Mouse (Mus musculus) MEL (cell line): Measurements from ENCODE around the gene Mef2d. TPM values are rescaled to one million over a fixed set of nuclear protein-coding genes. Genes with fewer than 3 reads are reported as not detected.

ENCODE experiments used
- DNase-seq: peaks from one replicate; pipeline ENCODE4 v3.0.0; 2011; ENCODE audit warnings: low read depth, low spot score
- H3K27ac ChIP-seq: 2 replicates; pipeline ENCODE4 v1.5.1; 2012; ENCODE audit warnings: low read depth, mild to moderate bottlenecking, control low read depth, low read length, moderate library complexity; ENCODE audit not compliant: control insufficient read depth
- H3K27me3 ChIP-seq, 2 experiments: fragments of 150-350 bp in 1 of 2; sonication (generic) in 1 of 2; 2 replicates each; pipeline ENCODE4 v1.6.1; 2012; ENCODE audit warnings: low read length in 2 of 2, mild to moderate bottlenecking in 2 of 2, improper control_type of control experiment in 1 of 2, moderate library complexity in 1 of 2; ENCODE audit not compliant: insufficient read depth in 2 of 2, control insufficient read depth in 1 of 2
- H3K36me3 ChIP-seq, 2 experiments: 2 replicates each; pipeline ENCODE4 v1.6.1; 2012 to 2014; ENCODE audit warnings: low read length in 2 of 2, improper control_type of control experiment in 1 of 2, inconsistent platforms in 1 of 2, mild to moderate bottlenecking in 1 of 2; ENCODE audit not compliant: insufficient read depth in 2 of 2, control insufficient read depth in 1 of 2
- H3K4me1 ChIP-seq, 2 experiments: fragments of 150-350 bp in 1 of 2; sonication (generic) in 1 of 2; 2 replicates each; pipeline ENCODE4 v1.6.1; 2012; ENCODE audit warnings: low read length in 2 of 2, improper control_type of control experiment in 1 of 2, mild to moderate bottlenecking in 1 of 2; ENCODE audit not compliant: insufficient read depth in 2 of 2, control insufficient read depth in 1 of 2
- H3K4me3 ChIP-seq, 2 experiments: fragments of 150-350 bp in 1 of 2; sonication (generic) in 1 of 2; 2 replicates each; pipeline ENCODE4 v1.5.1; 2012; ENCODE audit warnings: low read depth in 2 of 2, low read length in 2 of 2, mild to moderate bottlenecking in 2 of 2, moderate library complexity in 2 of 2, control low read depth in 1 of 2, improper control_type of control experiment in 1 of 2; ENCODE audit not compliant: control insufficient read depth in 1 of 2, insufficient read depth in 1 of 2
- H3K79me2 ChIP-seq: 2 replicates; pipeline ENCODE4 v1.6.1; 2012; ENCODE audit warnings: mild to moderate bottlenecking, low read length, moderate library complexity; ENCODE audit not compliant: control insufficient read depth, poor library complexity, insufficient read depth
- H3K9ac ChIP-seq: 2 replicates; pipeline ENCODE4 v1.6.1; 2012; ENCODE audit warnings: low read depth, mild to moderate bottlenecking, control low read depth, low read length, moderate library complexity; ENCODE audit not compliant: control insufficient read depth, poor library complexity, severe bottlenecking
- H3K9me3 ChIP-seq: fragments of 150-350 bp; sonication (generic); replicated peaks from 2 replicates; pipeline ENCODE4 v1.6.1; 2012; ENCODE audit warnings: mild to moderate bottlenecking, low read length, improper control_type of control experiment, moderate library complexity; ENCODE audit not compliant: insufficient read depth
- BHLHE40 ChIP-seq: IDR thresholded peaks from 2 replicates; pipeline ENCODE4 v1.6.1; 2012; ENCODE audit warnings: low read depth, mild to moderate bottlenecking, inconsistent platforms, low read length, improper control_type of control experiment, borderline replicate concordance
- CHD1 ChIP-seq: IDR thresholded peaks from 2 replicates; pipeline ENCODE4 v1.6.1; 2012; ENCODE audit warnings: low read depth, mild to moderate bottlenecking, inconsistent platforms, low read length, improper control_type of control experiment
- CTCF ChIP-seq, 3 experiments: IDR thresholded peaks in 2 of 3; conservative IDR thresholded peaks in 1 of 3; 2 replicates each; pipeline ENCODE4 v1.5.1; 2011 to 2012; ENCODE audit warnings: low read length in 3 of 3, low read depth in 2 of 3, mild to moderate bottlenecking in 2 of 3, improper control_type of control experiment in 1 of 3, inconsistent platforms in 1 of 3, mixed read lengths in 1 of 3, moderate library complexity in 1 of 3; ENCODE audit not compliant: control insufficient read depth in 1 of 3, insufficient read depth in 1 of 3, poor library complexity in 1 of 3, severe bottlenecking in 1 of 3
- E2F4 ChIP-seq: IDR thresholded peaks from 2 replicates; pipeline ENCODE4 v1.6.1; 2011; ENCODE audit warnings: low read depth, low read length, improper control_type of control experiment, borderline replicate concordance
- ELF1 ChIP-seq: IDR thresholded peaks from 2 replicates; pipeline ENCODE4 v1.6.1; 2014; ENCODE audit warnings: low read depth, mild to moderate bottlenecking, inconsistent platforms, low read length, improper control_type of control experiment, moderate library complexity
- HCFC1 ChIP-seq: IDR thresholded peaks from 2 replicates; pipeline ENCODE4 v1.6.1; 2012; ENCODE audit warnings: low read depth, mild to moderate bottlenecking, inconsistent platforms, low read length, improper control_type of control experiment, moderate library complexity
- JUND ChIP-seq: IDR thresholded peaks from 2 replicates; pipeline ENCODE4 v1.6.1; 2011; ENCODE audit warnings: low read depth, mild to moderate bottlenecking, improper control_type of control experiment, low read length
- KAT2A ChIP-seq: conservative IDR thresholded peaks from 2 replicates; pipeline ENCODE4 v1.6.1; 2012; ENCODE audit warnings: low read depth, low read length, improper control_type of control experiment, inconsistent platforms
- MAZ ChIP-seq: IDR thresholded peaks from 2 replicates; pipeline ENCODE4 v1.6.1; 2012; ENCODE audit warnings: low read depth, mild to moderate bottlenecking, inconsistent platforms, low read length, improper control_type of control experiment
- MXI1 ChIP-seq: IDR thresholded peaks from 2 replicates; pipeline ENCODE4 v1.6.1; 2011; ENCODE audit warnings: mild to moderate bottlenecking, low read depth, low read length, improper control_type of control experiment
- NRF1 ChIP-seq: IDR thresholded peaks from 2 replicates; pipeline ENCODE4 v1.6.1; 2014; ENCODE audit warnings: low read depth, mild to moderate bottlenecking, inconsistent platforms, low read length, improper control_type of control experiment, moderate library complexity; ENCODE audit not compliant: poor library complexity, insufficient read depth, severe bottlenecking
- POLR2A ChIP-seq, 2 experiments: IDR thresholded peaks; 2 replicates each; pipeline ENCODE4 v1.6.1; 2011 to 2012; ENCODE audit warnings: low read length in 2 of 2, mild to moderate bottlenecking in 2 of 2, control low read depth in 1 of 2, improper control_type of control experiment in 1 of 2, low read depth in 1 of 2, moderate library complexity in 1 of 2; ENCODE audit not compliant: control insufficient read depth in 1 of 2, insufficient read depth in 1 of 2, poor library complexity in 1 of 2
- POLR2AphosphoS5 ChIP-seq: IDR thresholded peaks from 2 replicates; pipeline ENCODE4 v1.6.1; 2012; ENCODE audit warnings: low read depth, borderline replicate concordance, mild to moderate bottlenecking, inconsistent platforms, low read length, moderate library complexity, mixed read lengths
- RAD21 ChIP-seq: IDR thresholded peaks from 2 replicates; pipeline ENCODE4 v1.6.1; 2011; ENCODE audit warnings: mild to moderate bottlenecking, low read depth, low read length, improper control_type of control experiment
- SMC3 ChIP-seq: IDR thresholded peaks from 2 replicates; pipeline ENCODE4 v1.6.1; 2011; ENCODE audit warnings: low read depth, low read length, improper control_type of control experiment
- UBTF ChIP-seq: IDR thresholded peaks from 2 replicates; pipeline ENCODE4 v1.6.1; 2012; ENCODE audit warnings: low read depth, mild to moderate bottlenecking, inconsistent platforms, low read length, improper control_type of control experiment, moderate library complexity, borderline replicate concordance; ENCODE audit not compliant: insufficient read depth
- USF1 ChIP-seq: IDR thresholded peaks from 2 replicates; pipeline ENCODE4 v1.6.1; 2014; ENCODE audit warnings: low read depth, mild to moderate bottlenecking, inconsistent platforms, low read length, improper control_type of control experiment, moderate library complexity
- ZC3H11A ChIP-seq: IDR thresholded peaks from 2 replicates; pipeline ENCODE4 v1.6.1; 2012; ENCODE audit warnings: low read depth, mild to moderate bottlenecking, inconsistent platforms, low read length, improper control_type of control experiment
- ZKSCAN1 ChIP-seq: IDR thresholded peaks from 2 replicates; pipeline ENCODE4 v1.6.1; 2012; ENCODE audit warnings: low read depth, mild to moderate bottlenecking, inconsistent platforms, low read length, improper control_type of control experiment, moderate library complexity
- ZNF384 ChIP-seq: IDR thresholded peaks from 2 replicates; pipeline ENCODE4 v1.6.1; 2012; ENCODE audit warnings: low read depth, mild to moderate bottlenecking, inconsistent platforms, low read length, improper control_type of control experiment
- polyA plus RNA-seq, 2 experiments: library from polyadenylated mRNA; stranded (reverse) in 1 of 2; unstranded in 1 of 2; fragments of >175 nt in 1 of 2; fragments of >200 nt in 1 of 2; gene quantifications; 2 replicates each; pipeline versions ENCODE4 v1.2.1 to v1.2.4; 2012; ENCODE audit warnings: low replicate concordance in 2 of 2, low read depth in 1 of 2; ENCODE audit not compliant: insufficient read length in 2 of 2, insufficient read depth in 1 of 2, missing spikeins in 1 of 2
- total RNA-seq: library from RNA; depleted of rRNA; stranded (reverse); fragments of 300-350 nt; gene quantifications from 2 replicates; pipeline ENCODE4 v1.2.3, GENCODE M21; 2012

The Mef2d gene
- total and polyA plus RNA-seq, 3 experiments = 16.9 to 117 (median 71.4) TPM

- H3K9ac ChIP-seq = no peak overlapping the region
- no peaks in the 10 kb centered on the region; a peak in 1 of 4 replicates for H3K36me3 ChIP-seq
- H3K4me3 ChIP-seq = no peak overlapping the region
- H3K27me3 ChIP-seq = no peaks in the 10 kb centered on the region
- DNase-seq = no peak
- TF ChIP-seq POLR2A (IDR thresholded peaks at IDR 0.05; ENCODE audit: control insufficient read depth in 1 of 2, insufficient read depth in 1 of 2, low read depth in 1 of 2, low read length in 2 of 2, poor library complexity in 1 of 2) (no peak), CTCF (IDR thresholded peaks at IDR 0.05 in 2 of 3, conservative IDR thresholded peaks at IDR 0.05 in 1 of 3; ENCODE audit: control insufficient read depth in 1 of 3, insufficient read depth in 1 of 3, low read depth in 2 of 3, low read length in 3 of 3, poor library complexity in 1 of 3, severe bottlenecking in 1 of 3) (no peak), POLR2AphosphoS5 (no peak), JUND (no peak), HCFC1 (no peak), CHD1 (no peak), ZC3H11A (no peak), MXI1 (no peak)
- TF ChIP-seq, all 39 proteins: peak for 0
- Histone ChIP-seq H3K9me3 (no peaks in the 10 kb centered on the region), H3K79me2 (no peaks in the 10 kb centered on the region), H3K4me1 (no peaks in the 10 kb centered on the region), H3K27ac (no peak overlapping the region)
Observed at GRCm38 (mm10) chr3:88106126-88106525, 36.0 kb upstream of the Mef2d start.

GRCm38 (mm10) chr3:88109126-88109525 lies 33.0 kb upstream of the Mef2d start:
- Histone ChIP-seq H3K9ac (no peak overlapping the region), H3K27me3 (no peaks in the 10 kb centered on the region), H3K4me3 (no peak overlapping the region), H3K27ac (no peak overlapping the region), H3K9me3 (no peaks in the 10 kb centered on the region), H3K79me2 (no peaks in the 10 kb centered on the region), H3K4me1 (no peaks in the 10 kb centered on the region), H3K36me3 (peaks cover 0 to 1% of the 10 kb centered on the region in 2 experiments; a peak in 1 of 4 replicates)
- TF ChIP-seq UBTF = no peak
- no peak for TF ChIP-seq MAZ
- TF ChIP-seq USF1 = no peak
- no peak for TF ChIP-seq SMC3
- no peak for TF ChIP-seq JUND
- TF ChIP-seq RAD21 = no peak
- TF ChIP-seq E2F4 = no peak
- TF ChIP-seq ZKSCAN1 = no peak
- no peak for TF ChIP-seq CHD1
- TF ChIP-seq NRF1 = no peak
- no peak for TF ChIP-seq KAT2A
- no peak for TF ChIP-seq ZC3H11A
- TF ChIP-seq BHLHE40 = no peak
- no peak for TF ChIP-seq ZNF384
- no peak for TF ChIP-seq POLR2AphosphoS5
- no peak for TF ChIP-seq ELF1
- DNase-seq = no peak
